Mouse (Mus musculus) lung, adult 2 months (tissue): ENCODE results near the gene Lmbrd1.

Experiments used
- CTCF ChIP-seq: fragments of 200-500 bp; IDR thresholded peaks from 2 replicates; pipeline ENCODE4 v1.5.1; 2011; ENCODE audit warnings: mild to moderate bottlenecking, low read length, control low read depth; ENCODE audit not compliant: insufficient read depth
- POLR2A ChIP-seq: fragments of 200-500 bp; IDR thresholded peaks from 2 replicates; pipeline ENCODE4 v1.6.1; 2011; ENCODE audit warnings: low read depth, mild to moderate bottlenecking, control low read depth, low read length, borderline replicate concordance; ENCODE audit errors: extremely low read depth

GRCm38 (mm10) chr1:24661551-24661950 is 16.9 kb upstream of the Lmbrd1 start:
- TF ChIP-seq CTCF (no peak), POLR2A (no peak)
